Mouse (Mus musculus): Measurements from ENCODE around the gene Atp4b. TPM values are rescaled to one million over a fixed set of nuclear protein-coding genes. Genes with fewer than 3 reads are reported as not detected.

The Atp4b gene
- total RNA-seq, 2 experiments from 2014 or later = not detected

GRCm38 (mm10) chr8:13387728-13388127 is 8.9 kb downstream of the Atp4b start:
- intact Hi-C loops (cut with DNase I) = no loop called here
- no peak for DNase-seq

- DNase-seq = no peak
- intact Hi-C loops (cut with DNase I) = no loop called here
Observed at GRCm38 (mm10) chr8:13386366-13386765, 10.3 kb downstream of the Atp4b start.

- intact Hi-C loops (cut with DNase I) = no loop called here
- no peak for DNase-seq
Observed at GRCm38 (mm10) chr8:13382999-13383398, 13.6 kb downstream of the Atp4b start.

GRCm38 (mm10) chr8:13382536-13382935 is 14.1 kb downstream of the Atp4b start:
- intact Hi-C loops (cut with DNase I) = no loop called here
- no peak for DNase-seq

- DNase-seq = no peak
- intact Hi-C loops (cut with DNase I) = no loop called here
Observed at GRCm38 (mm10) chr8:13381630-13382029, 15.0 kb downstream of the Atp4b start.

GRCm38 (mm10) chr8:13373151-13373662 is 23.4 kb downstream of the Atp4b start:
- intact Hi-C loops (cut with DNase I) = no loop called here
- no peak for DNase-seq

GRCm38 (mm10) chr8:13361865-13362264 is 34.8 kb downstream of the Atp4b start:
- intact Hi-C loops (cut with DNase I) = no loop called here
- no peak for DNase-seq

- DNase-seq = no peak
- intact Hi-C loops (cut with DNase I) = no loop called here
Observed at GRCm38 (mm10) chr8:13360213-13360612, 36.4 kb downstream of the Atp4b start.

GRCm38 (mm10) chr8:13356681-13357080 is 39.9 kb downstream of the Atp4b start:
- intact Hi-C loops (cut with DNase I) = no loop called here
- DNase-seq = peak; percentile 21 to 49

- no peak for DNase-seq
- intact Hi-C loops (cut with DNase I) = no loop called here
Observed at GRCm38 (mm10) chr8:13356221-13356620, 40.4 kb downstream of the Atp4b start.

GRCm38 (mm10) chr8:13353883-13354282 is 42.7 kb downstream of the Atp4b start:
- intact Hi-C loops (cut with DNase I) = no loop called here
- DNase-seq = no peak

GRCm38 (mm10) chr8:13353155-13353833 is 43.3 kb downstream of the Atp4b start:
- intact Hi-C loops (cut with DNase I) = no loop called here
- DNase-seq = no peak

GRCm38 (mm10) chr8:13352601-13353000 is 44.0 kb downstream of the Atp4b start:
- no peak for DNase-seq
- intact Hi-C loops (cut with DNase I) = no loop called here

GRCm38 (mm10) chr8:13351593-13351992 is 45.0 kb downstream of the Atp4b start:
- no peak for DNase-seq
- intact Hi-C loops (cut with DNase I) = no loop called here

- intact Hi-C loops (cut with DNase I) = no loop called here
- DNase-seq = no peak
Observed at GRCm38 (mm10) chr8:13350052-13350451, 46.6 kb downstream of the Atp4b start.

- intact Hi-C loops (cut with DNase I) = no loop called here
- DNase-seq = no peak
Observed at GRCm38 (mm10) chr8:13343134-13343533, 53.5 kb downstream of the Atp4b start.

GRCm38 (mm10) chr8:13342340-13342739 is 54.3 kb downstream of the Atp4b start:
- no peak for DNase-seq
- intact Hi-C loops (cut with DNase I) = no loop called here

- intact Hi-C loops (cut with DNase I) = no loop called here
- no peak for DNase-seq
Observed at GRCm38 (mm10) chr8:13340650-13341049, 56.0 kb downstream of the Atp4b start.

- intact Hi-C loops (cut with DNase I) = no loop called here
- DNase-seq = no peak
Observed at GRCm38 (mm10) chr8:13339646-13339990, 57.0 kb downstream of the Atp4b start.

GRCm38 (mm10) chr8:13338901-13339645 is 57.6 kb downstream of the Atp4b start:
- intact Hi-C loops (cut with DNase I) = no loop called here
- peak in 1 of 2 experiments; percentile 17 for DNase-seq

GRCm38 (mm10) chr8:13338255-13338860 is 58.3 kb downstream of the Atp4b start, which contains the start of gene Tfdp1:
Tfdp1 (plus strand) TSS chr8:13338751.
- intact Hi-C loops (cut with DNase I) = no loop called here
- DNase-seq = peak; percentile 49 to 68
